Mouse (Mus musculus): ENCODE results near the gene Ticam1. TPM values are rescaled to one million over a fixed set of nuclear protein-coding genes. Genes with fewer than 3 reads are reported as not detected.
A peak's percentile ranks its signal among the peaks of the same experiment; 100 is the strongest.

Gene Ticam1
- total RNA-seq, 4 experiments from 2014 or later = 23.9 to 26.3 (median 24.8) TPM

DNA sequence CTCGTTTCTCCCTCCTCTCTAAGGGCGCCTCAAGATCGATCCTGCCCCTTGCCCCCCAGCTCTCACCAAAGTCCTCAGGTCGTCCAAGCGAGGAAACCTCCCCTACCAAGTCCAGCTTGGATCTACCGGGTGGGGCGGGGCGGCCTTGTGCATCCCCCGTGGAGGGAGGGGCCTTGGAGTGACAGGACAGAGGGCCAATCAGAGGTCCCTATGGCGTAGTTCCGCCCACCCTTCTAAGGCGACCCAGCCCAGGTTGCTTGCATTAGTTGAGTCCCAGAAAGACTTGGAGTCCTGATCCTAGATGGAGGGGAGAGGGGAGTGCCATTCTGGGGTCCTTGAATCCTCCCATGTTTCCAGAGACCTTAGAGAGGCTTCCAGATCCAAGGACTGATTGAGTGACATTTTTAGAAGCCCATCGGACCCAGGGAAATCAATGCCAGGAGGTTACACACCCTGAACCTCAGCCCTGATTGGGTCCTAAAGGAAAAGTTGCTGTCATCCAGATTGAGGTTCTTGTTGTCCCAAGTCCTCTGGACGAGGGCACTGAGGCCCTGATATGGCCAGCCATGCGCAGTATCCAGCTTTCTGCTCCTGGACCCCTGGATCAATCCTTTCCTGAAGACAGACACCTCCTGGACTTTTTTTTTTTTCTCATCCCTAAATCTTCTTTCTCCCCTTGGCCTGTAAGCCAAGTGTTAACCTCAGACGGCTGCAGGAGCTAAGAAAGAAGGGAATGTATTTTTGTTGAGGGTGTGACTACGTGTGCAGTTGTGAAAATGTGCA, 14.0 kb upstream of the Ticam1 start:
- peak; percentile 96 for DNase-seq

DNA sequence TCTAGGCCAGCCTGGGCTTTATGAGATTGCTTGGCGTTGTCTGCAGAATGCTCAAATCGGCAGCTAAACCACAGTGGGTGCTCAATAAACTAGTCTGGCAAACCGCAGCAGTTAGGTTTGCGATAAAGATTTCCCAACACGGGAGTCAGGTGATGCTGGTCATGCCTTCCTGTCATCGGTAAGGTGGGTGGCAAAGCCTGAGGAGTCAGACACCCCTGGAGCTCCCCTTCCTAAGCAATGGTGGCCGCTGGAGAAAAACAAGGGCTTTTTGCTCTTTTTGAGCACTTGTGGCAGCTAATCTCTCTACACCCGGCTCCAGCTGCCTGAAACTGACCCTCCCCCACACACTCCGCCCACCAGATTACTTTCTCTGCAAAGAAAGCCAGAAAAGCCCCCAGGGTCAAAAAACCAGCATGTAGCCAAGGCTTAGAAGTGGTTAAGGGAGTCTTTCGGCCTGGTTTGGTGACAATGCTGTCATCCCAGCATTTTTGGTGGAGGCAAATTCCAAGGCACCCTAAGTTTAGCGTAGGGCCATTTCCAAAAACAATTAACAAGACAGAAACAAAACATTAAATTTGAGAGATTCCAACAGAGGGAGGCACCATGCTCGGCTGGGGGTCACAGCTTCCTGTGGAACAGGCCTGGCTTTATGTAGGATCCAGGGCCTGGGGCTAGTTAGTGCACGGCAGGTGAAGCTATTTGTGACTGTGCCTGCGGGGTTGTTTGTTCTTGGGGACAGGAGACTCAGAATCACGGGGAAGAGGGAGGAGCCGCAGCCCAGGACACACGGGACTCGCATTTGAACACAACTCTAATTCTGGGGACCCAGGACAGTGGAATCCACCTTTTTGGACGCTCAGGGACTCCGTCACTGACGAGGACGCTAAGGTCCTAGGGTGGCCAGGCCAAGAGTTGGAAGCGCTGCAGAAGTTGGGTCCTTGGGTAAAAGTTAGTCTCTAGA, 13.1 kb upstream of the Ticam1 start:
- peak; percentile 63 for DNase-seq

DNA sequence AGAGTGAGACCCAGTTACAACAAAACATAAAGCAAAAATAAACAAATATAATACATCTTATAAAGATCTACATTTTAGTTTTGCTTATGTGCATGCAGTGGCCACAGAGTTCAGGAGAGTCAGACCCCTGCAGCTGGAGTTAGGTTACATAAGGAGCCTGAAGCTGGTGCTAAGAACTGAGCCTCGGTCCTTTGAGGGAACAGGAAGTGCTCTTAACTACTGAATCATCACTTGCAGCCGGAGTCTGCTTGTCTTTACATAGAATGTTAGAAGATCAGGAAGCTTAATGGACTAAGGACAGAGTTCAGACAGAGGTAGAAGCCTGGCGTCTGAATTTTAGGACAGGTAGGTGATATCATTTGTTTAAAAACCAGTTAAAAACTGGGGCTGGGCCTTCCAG, 12.3 kb upstream of the Ticam1 start:
- no peak for DNase-seq

DNA sequence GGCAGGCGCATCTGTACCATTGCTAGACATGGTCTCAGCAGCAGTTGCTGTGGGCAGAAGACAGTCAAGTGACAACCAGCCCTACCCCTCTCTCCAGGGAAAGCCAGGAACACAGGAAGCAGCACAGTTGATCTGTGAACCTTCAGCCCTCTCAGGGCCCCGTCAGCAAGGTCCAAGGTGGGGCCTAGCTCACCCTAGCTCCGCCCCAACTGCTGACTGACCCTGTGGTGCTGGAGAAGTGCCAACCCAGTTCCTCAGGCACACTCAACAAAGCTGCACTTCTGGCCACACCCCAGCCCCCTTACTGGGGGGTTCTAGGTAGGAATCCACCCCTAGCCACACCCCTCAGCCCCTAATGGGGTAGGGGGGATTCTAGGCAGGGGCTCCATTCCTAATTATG, 11.2 kb upstream of the Ticam1 start:
- peak; percentile 73 for DNase-seq

DNA sequence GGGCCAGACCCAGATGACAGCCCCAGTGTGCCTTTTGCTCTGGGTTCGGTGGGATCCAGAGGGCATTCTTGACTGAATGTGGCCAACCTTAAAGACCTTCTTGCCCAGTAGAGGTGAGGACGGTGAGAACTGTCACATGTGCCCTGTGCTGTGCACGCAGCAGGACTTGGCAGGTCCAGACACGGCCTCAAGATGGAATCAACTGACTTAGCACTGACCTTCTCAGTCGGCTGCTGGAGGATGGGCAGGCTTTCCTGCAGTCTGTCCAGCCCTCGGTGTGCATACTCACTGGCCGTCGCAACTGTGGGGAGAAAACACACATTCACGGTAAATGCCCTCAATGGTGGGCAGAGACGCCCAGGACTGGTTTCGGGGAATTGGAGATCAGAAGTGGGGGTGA, 9.4 kb upstream of the Ticam1 start:
- DNase-seq = no peak

DNA sequence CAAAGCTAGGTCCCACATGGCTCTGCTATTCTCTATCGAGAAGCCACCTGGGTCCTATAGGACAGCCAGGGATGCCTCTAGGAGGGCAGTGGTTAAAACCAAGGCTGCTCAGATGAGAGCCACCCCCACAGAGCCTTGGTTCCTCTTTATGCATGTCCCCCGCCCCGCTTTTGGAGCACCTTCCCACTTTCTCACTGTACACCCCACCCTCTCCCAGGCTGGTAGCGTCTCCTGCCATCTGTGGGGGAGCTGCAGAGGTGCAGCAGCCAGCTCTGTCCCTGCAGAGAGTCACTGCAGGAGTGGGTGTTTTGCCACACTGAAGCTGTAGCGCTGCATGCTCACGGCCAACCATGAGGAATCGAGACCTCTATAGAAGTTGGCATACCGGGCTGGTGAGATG, 6.7 kb upstream of the Ticam1 start:
- DNase-seq = no peak

DNA sequence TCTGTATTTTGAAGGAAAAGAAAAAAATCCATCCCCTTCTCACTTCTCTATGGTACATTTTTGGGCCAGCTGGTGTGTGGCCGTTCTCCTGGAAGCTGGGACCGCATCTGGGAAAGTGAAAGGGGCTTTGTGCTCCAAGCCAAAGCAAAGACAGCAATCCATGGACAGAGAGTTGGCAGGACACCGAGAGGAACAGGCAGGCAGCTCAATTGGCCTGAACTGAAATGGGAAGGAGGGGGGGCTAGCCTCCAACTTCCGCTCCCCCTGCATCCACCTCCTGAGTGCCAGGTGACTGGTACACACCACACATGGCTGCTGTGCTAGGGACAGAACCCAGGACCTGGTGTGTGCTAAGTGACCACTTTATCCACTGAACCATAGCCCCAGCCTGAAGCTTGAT, 6.2 kb upstream of the Ticam1 start:
- no peak for DNase-seq

DNA sequence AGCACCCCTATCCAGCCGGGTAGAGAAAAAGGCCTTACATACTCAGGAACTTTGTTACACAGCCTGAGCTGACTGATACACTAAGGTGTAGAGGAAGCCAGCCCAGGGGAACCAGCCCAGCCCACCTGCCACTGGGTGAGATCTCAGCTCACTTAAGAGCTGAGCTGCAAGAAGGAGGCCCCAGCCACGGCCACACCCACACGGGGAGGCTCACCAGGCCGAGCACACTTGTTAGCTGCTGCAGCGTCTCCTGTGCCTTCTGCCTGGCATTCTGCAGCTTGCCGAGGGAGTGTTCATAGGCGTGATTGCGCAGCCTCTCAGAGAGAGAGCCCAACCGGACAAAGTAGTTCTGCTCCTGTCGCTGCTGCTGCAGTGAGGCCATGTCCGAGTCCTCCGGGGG, 4.6 kb upstream of the Ticam1 start:
- DNase-seq = no peak

DNA sequence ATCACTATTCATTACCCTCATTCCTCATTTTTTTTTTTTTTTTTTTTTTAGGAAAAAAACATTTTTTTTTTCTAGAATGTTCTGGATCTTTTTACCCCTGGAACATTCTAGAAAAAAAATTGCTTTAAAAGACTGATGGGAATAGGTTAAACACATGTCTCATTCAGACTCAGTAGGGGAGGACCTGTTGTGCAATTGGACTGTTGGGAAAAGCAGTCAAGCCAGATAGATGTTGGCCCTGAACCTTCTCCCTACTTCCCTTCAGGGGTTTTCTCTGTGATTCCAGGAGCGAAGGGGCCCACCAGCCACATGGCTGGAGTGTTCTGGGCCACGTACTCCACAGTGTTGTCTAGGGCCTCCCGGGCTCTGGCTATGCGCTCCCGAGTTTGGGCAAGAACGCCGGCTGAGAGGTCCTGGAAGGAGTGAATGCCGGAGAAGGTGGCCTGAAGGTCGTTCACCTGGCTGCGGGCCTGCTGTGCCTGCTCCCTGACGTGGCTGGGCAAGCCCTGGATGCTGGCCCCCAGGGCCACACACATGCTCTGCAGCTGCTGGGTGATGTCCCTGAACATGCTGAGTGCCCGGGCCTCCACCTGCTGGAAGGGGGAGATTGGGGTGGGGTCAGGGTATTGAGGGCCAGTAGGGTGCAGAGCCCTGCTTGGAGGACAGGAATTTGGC, 3.0 kb upstream of the Ticam1 start:
- DNase-seq = no peak

DNA sequence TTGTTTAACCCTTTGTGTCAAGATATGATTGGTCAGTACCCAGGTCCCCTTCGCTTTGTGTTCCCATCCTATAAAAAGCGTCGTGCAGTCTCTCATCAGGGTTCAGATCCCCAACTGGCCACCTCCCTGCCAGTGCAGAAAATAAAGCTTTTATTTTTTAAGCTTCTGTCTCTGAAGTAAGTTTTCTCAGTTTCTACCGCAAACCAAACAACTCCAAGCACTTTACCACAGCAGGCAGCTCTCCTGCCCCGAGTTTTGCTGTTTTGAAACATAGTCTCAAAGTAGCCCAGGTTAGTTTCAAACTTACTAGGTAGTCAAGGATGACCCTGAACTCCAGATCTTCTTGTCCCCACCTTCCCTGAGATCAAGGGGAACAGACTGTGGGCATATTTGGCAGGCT, 1.8 kb upstream of the Ticam1 start:
- no peak for DNase-seq

DNA sequence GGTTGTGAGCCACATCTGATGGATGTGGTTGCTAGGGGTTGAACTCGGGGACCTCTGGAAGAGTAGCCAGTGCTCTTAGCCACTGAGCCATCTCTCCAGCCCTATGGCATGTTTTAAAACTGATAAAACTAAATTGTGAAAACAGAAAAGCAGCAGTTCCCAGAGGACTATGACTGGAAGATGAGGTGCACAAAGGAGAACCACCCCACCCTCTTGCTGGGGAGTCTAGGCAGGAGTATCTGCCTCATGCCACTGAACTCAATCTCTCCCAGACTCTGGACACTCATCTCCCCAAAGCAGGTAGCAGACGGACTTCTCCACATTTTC, 944 bp upstream of the Ticam1 start:
- no peak for DNase-seq

DNA sequence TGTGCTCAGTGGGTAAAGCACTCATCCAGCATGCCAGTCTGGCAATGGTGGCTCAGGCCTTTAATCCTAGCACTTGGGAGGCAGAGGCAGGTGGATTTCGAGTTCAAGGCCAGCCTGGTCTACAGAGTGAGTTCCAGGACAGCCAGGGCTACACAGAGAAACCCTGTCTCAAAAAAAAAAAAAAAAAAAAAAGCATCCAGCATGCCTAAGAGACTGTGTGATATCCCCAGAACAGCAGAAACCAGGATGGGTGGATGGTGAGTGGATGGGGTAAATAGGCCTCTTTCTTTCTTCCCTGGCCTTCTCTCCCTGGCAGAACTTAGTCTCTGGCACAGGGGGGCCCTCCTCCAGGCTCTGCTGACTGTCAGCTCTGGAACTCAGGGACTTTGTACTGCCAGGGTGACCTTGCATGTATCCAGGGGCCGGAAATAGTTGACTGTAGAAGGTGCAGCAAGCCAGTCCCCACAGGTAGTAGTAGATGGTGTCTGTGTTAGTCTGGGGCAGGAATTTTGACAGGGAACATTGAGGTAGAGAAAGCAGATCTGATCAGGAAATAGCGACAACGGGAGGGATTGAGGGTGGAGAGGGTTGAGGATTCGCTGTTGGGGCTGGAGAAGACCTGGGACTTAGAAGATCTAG, 625 bp downstream of the Ticam1 start:
- no peak for DNase-seq

DNA sequence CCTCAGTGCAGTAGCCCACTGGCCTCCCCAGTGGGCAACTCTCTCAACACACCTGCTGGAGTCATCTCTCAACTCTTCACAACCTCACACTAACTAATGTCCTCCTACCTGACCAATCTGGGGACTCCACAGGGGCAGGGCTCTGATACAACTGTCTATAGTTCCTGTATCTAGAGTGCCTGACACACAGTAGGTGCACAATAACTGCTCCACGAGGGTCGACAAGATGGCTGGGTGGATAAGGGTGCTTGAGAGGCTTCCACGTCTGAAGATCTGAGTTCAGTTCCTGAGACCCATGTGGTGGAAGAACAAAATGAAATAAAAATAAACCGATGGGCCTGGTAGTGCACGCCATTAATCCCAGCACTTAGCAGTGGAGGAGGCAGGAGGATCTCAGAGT, 2.6 kb downstream of the Ticam1 start:
- DNase-seq = no peak

DNA sequence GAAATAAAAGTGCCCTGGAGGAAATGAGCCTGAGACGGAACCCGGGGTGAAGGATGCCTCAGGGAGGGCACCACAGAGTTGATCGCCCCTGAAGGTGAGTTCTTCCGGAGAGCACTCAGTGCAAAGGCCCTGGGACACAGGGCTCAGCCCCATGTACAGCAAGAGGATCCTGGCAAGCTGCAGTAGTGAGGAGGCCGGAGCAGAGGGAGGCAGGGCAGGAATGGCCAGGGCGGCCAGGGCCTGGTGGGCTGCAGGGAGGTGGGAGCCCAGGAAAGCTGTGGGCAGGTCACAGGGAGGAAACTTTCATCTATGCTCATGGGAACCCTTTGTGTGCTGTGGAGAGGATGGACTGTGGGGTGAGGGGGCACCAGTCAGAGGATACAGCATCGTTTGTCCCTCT, 3.1 kb downstream of the Ticam1 start:
- no peak for DNase-seq

DNA sequence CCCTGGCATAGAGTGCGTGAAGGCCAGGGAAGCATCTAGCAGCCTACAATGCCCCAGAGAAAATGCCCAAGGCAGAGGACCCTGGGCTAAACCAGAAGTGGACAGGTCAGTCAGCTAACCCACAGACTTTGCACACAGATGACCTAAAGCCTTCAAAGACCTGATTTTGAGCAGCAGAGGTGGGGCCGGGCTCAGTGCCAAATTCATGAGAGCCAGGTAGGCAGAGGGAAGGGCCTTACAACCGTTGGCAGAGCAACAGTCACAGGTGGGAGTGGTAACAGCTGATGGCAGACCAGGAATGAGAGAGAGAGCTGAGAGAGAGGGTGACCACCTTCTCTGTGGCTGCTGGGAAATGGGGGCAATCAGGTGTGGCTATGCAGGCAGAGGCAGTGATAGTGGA, 3.9 kb downstream of the Ticam1 start:
- DNase-seq = no peak

DNA sequence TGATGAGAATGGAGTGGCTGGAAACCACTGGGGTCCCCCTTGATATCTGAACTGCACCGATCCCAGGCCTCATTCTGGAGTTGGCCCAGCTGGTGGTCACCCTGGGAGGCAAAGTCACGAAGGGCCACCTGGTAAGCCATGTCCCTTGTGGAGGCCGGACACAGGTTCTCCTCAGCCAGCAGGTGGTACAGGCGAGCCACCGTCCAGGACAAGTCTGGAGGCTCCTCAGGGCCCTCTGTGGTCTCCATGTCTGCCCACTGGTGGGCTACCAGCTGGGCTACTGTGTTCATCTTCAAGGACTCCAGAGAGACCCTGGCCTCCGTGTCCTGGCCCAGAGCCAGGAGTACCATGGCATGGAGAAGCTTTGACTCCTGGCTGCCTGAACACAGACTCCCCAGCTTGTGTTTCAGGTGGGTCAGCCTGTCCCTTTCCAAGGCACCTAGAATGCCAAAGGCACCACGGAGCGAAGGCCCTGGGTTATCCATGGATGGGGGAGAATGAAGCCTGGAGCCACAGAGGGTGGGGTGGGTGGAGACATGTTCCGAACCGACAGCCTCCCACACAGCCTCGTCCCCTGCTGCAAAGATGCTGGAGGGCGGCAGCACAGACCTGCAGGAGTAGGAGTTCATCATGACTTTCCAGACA, 4.9 kb downstream of the Ticam1 start:
- no peak for DNase-seq

DNA sequence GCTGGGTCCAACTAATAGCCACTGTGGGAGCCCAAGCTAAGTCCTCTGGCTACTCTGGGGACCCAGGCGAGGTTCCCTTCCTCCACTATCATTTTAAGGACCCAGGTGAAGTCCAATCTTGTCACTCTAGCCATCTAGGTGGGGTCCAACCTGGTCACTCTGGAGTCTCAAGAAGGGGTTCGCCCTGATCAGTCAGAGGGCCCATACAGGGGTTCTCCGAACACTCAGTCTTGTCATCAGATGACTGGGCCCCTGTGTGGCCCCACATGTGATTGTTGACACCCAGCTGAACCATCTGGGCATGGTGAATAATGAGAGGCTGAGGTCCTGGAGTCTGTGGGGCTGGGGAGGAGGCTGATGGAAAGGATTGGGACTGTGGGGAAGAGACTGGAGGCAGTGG, 6.8 kb downstream of the Ticam1 start:
- no peak for DNase-seq

DNA sequence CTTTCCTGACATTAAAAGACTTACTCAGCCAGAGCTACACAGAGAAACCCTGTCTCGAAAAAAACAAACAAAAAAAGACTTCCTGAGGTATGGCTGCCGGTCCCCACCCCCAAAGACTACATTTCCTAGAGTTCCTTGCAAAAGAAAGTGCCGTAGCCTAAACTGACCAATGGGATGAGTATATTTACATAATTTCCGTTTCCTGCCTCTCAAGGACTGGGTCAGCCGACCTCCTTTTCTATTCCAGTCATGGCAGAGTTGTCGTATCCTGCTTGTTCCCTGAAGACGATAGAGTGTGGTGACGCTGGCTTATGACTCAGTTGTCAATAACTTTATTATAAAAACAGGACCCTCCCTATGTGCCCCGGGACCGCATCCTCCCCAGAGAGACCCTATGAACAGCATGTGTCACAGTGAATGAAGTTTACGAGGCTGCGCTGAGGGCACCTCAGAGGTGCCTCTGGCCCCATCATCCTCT, 7.4 kb downstream of the Ticam1 start:
- DNase-seq = no peak

DNA sequence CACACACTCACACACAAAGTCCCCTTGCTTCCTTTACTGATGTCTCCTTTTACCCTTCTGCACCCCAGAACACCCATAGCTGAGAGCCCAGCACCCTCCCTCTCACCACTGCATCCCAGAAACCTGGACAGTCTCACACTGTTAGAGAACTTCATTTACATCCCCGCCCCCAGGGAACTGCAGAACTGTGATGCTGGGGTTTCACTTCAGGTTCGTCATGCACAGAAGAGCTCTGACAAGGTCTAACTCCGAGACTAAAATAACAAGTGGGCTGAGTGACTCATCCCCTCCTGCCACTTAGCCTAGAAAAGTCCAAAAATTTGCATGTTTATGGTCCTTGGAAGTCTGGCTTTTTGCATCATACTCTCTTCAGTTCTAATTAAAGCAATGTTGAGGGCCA, 10.3 kb downstream of the Ticam1 start:
- no peak for DNase-seq

DNA sequence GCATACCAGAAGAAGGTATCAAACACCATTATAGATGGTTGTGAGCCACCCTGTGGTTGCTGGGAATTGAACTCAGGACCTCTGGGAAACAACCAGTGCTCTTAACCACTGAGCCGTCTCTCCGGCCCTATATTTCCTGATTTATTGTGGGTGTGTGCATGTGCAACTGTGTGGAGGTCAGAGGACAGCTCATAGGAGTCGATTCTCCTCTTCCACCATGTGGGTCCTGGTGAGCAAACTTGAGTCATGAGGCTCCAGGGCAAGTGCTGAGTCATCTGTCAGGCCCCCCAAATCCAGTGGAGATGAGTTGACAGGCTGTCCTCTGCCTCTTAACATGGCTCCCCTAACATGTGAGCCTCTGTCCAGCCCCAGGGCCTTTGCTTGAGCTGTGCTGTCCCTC, 10.7 kb downstream of the Ticam1 start:
- DNase-seq = no peak

DNA sequence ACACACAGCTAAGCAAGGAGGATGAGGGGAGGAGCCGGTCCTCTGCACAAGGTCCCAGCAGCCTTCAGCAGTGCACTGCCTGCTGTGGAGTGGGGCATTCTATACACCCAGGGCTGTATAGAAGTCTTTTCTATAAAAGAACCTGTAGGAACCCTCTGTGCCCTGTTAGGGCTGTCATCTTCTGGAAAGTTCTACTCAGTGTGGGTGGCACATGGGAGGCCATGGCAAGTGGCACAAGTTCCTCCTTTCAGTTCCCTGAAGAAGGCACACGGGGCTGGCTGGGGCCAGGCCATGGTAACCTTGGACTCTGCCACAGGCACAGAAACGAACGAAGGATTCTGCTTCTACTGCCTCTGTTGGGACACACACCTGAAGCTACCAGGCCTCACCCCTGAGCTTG, 11.6 kb downstream of the Ticam1 start:
- no peak for DNase-seq

DNA sequence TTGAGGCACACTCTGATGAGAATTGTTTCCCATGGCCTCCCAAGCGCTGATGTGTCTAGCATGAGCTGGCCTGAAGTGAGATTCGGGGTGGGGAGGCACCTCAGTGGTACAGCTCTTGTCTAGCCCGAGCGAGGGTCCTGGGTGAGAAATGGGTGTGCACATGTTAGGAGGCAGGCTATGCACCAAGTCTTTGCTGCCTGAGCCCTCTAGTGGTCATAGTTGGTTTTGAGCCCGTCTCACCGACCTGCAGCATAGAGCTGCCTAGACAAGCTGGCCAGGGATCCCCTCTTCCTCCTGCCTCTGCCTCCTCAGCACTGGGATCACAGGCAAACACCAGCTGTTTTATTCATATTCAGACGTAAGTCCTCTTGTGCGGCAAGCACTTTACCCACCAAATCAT, 12.6 kb downstream of the Ticam1 start:
- peak; percentile 75 for DNase-seq

All from adrenal gland, adult 8-10 months (tissue).